Mouse (Mus musculus): Measurements from ENCODE around the gene Lingo1. TPM values are rescaled to one million over a fixed set of nuclear protein-coding genes. Genes with fewer than 3 reads are reported as not detected.

Gene Lingo1
- not detected for polyA plus RNA-seq (2017; shearing (Covaris generic))

DNA sequence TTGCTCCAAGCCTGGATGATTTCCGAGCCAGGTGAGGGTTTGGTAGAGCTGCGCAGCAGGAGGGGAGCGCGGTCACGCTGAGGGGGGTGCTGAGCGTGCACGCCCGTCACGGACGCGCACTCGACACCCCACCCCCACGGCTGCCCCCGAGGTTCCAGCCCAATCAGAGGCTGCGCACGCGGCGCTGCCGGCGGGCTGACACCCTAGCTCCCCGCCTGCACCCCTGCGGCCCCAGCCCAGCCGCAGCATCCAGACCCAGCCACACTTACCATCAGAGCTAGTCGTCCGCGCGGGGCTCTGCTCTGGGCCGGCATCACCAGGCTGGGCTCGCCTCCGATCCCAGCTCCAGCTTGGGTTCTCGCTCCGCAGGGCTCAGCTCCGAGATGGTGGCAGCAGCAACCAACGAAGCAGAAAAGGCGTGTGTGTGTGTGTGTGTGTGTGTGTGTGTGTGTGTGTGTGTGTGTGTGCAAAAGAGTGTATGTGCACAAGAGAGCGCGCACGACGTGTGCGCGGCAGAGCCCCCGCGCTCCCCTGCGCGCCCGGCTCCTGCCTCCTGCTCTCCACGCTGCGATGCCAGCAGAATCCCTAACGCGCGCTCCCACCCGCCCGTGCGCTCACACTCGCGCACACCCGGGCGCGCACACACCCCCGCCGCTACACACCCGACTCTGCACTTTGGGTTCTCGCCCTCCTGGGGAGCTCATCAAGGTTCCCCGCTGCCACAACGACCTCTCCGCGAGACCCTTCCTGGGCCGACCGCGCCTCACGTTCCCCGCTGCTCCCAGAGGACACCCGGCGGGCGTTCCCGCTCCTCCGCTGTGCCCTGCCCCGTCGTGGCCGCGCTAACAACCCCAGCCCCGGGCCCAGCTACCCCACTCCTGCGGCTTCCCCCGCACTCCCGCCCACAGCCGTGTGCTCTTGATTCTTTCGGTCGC, at the start of gene Lingo1:
Lingo1 (minus strand) TSS at position 748 of the 935 bp plus-strand sequence.

Other genes starting within 250 kb of the Lingo1 start
- not detected for gene Odf3l1, start 68.2 kb upstream of the Lingo1 start, polyA plus RNA-seq (2017; shearing (Covaris generic))
- gene Cspg4, start 68.6 kb upstream of the Lingo1 start, polyA plus RNA-seq (2017; shearing (Covaris generic)): not detected
- gene Snx33, start 131.9 kb upstream of the Lingo1 start, polyA plus RNA-seq (2017; shearing (Covaris generic)): 16.6 TPM
- gene Imp3, start 141.0 kb upstream of the Lingo1 start, polyA plus RNA-seq (2017; shearing (Covaris generic)): 24.7 TPM
- gene Snupn, start 154.4 kb upstream of the Lingo1 start, polyA plus RNA-seq (2017; shearing (Covaris generic)): 23.6 TPM
- gene Ptpn9, start 198.5 kb upstream of the Lingo1 start, polyA plus RNA-seq (2017; shearing (Covaris generic)): 3.5 TPM

Measured in inflammation-experienced regulatory T-cells, adult 16 weeks (primary cell).